Mouse (Mus musculus) neural tube, embryonic 12.5 days (tissue): ENCODE measurements around the gene Ubfd1. TPM values are rescaled to one million over a fixed set of nuclear protein-coding genes. Genes with fewer than 3 reads are reported as not detected.

Source experiments
- ATAC-seq: fragments of 200-750 bp; cut with Nextera tagmentation; 2 replicates; pipeline ENCODE4 v1.8.0; 2017; ENCODE audit warnings: low read depth, mild to moderate bottlenecking, moderate TSS enrichment, moderate library complexity; ENCODE audit not compliant: low FRiP score
- H3K27ac ChIP-seq: fragments of 300-500 bp; sonication (generic); 2 replicates; pipeline ENCODE4 v1.5.1; 2016
- H3K27me3 ChIP-seq: fragments of 300-500 bp; sonication (generic); replicated peaks from 2 replicates; pipeline ENCODE4 v1.6.1; 2016; ENCODE audit warnings: mild to moderate bottlenecking
- H3K36me3 ChIP-seq: fragments of 300-500 bp; sonication (generic); 2 replicates; pipeline ENCODE4 v1.6.1; 2016; ENCODE audit warnings: mild to moderate bottlenecking
- H3K4me1 ChIP-seq: fragments of 300-500 bp; sonication (generic); 2 replicates; pipeline ENCODE4 v1.6.1; 2016
- H3K4me2 ChIP-seq: fragments of 300-500 bp; sonication (generic); replicated peaks from 2 replicates; pipeline ENCODE4 v1.6.1; 2016; ENCODE audit warnings: mild to moderate bottlenecking
- H3K4me3 ChIP-seq: fragments of 300-500 bp; sonication (generic); 2 replicates; pipeline ENCODE4 v1.5.1; 2016
- H3K9ac ChIP-seq: fragments of 300-500 bp; sonication (generic); 2 replicates; pipeline ENCODE4 v1.6.1; 2016; ENCODE audit warnings: mild to moderate bottlenecking
- H3K9me3 ChIP-seq: fragments of 300-500 bp; sonication (generic); 2 replicates; pipeline ENCODE4 v1.6.1; 2016; ENCODE audit warnings: mild to moderate bottlenecking
- WGBS: fragments of 180-500 bp; shearing (Covaris S2); methylation state at CpG from one replicate; pipeline ENCODE4 v1.1.7; 2016; 5-methylcytosine and 5-hydroxymethylcytosine counted together
- polyA plus RNA-seq: library from polyadenylated mRNA; unstranded; fragments of >200 nt; fragmentation: Nextera tagmentation; extraction: Ambion mirVana; gene quantifications from 2 replicates; pipeline ENCODE4 v1.2.1, GENCODE M21; 2016

Ubfd1 gene
- polyA plus RNA-seq, 1 experiment from 2014 or later: 89.0 TPM

DNA sequence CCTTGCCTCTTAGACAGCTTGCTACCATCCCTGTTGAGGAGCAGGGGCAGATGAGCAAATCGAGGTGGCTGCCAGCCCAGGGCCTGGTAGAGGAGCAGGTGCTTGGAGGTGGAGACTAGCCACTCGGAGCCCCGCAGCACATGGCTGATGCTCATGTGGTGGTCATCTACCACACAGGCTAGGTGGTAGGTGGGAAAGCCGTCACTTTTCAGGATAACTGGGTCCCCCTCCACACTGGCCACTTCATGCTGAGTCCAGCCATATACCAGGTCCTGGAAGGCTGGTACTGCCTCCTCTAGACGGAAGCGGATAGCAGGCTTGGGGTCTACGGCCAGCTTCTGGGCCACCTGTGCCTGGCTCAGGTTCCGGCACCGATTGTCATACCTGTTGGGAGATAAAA, 18.8 kb upstream of the Ubfd1 start:
- no peaks in the 10 kb centered on the region for H3K27me3 ChIP-seq
- no peak overlapping the region for H3K4me2 ChIP-seq
- H3K9me3 ChIP-seq: no peaks in the 10 kb centered on the region
- H3K4me1 ChIP-seq: no peaks in the 10 kb centered on the region
- no peak overlapping the region for H3K9ac ChIP-seq
- H3K27ac ChIP-seq: no peak overlapping the region
- WGBS: 95% methylated on average over 9 of the region's 9 CpGs
- ATAC-seq: no peak
- peaks cover 39% of the 10 kb centered on the region for H3K36me3 ChIP-seq
- H3K4me3 ChIP-seq: no peak overlapping the region

GRCm38 (mm10) chr7:122050834-122051233, 16.1 kb upstream of the Ubfd1 start:
- H3K27ac ChIP-seq: no peak overlapping the region
- no peak overlapping the region for H3K9ac ChIP-seq
- ATAC-seq: no peak
- H3K4me1 ChIP-seq: no peaks in the 10 kb centered on the region
- H3K4me2 ChIP-seq: no peak overlapping the region
- peaks cover 48% of the 10 kb centered on the region for H3K36me3 ChIP-seq
- WGBS: 80% methylated on average over 1 of the region's 1 CpGs
- no peaks in the 10 kb centered on the region for H3K9me3 ChIP-seq
- H3K27me3 ChIP-seq: no peaks in the 10 kb centered on the region
- H3K4me3 ChIP-seq: no peak overlapping the region

GRCm38 (mm10) chr7:122056633-122057032, 10.3 kb upstream of the Ubfd1 start:
- Histone ChIP-seq H3K27ac (no peak overlapping the region), H3K4me2 (no peak overlapping the region), H3K4me3 (no peak overlapping the region), H3K36me3 (peaks cover 38% of the 10 kb centered on the region), H3K4me1 (no peaks in the 10 kb centered on the region), H3K9me3 (no peaks in the 10 kb centered on the region), H3K9ac (no peak overlapping the region), H3K27me3 (no peaks in the 10 kb centered on the region)
- ATAC-seq: no peak
- WGBS: 90% methylated on average over 5 of the region's 5 CpGs

DNA sequence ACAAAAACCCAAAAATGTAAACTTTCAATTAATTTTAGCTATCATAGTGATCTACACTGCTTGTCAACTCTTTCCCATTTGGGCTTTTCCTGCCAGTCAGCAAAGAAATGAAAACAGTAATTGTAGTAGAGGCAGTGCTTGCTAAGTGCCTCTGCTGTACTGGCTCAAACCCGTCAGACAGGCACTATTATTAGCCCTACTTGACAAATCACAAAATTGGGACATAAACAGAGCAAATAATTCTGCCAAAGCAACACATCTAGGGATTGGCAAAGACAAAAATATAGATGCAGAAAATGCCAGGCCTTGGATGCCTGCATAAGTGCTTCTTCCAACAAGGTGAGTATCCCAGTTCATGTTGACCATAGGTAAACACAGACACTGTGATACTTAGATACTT, 1.3 kb upstream of the Ubfd1 start:
- H3K4me1 ChIP-seq: peaks cover 19% of the 10 kb centered on the region
- ATAC-seq: no peak
- 89% methylated on average over 1 of the region's 1 CpGs for WGBS
- H3K27ac ChIP-seq: no peak overlapping the region
- peak overlapping the region; percentile 79; the same call in 1 of the 2 replicates for H3K4me2 ChIP-seq
- peaks cover 9% of the 10 kb centered on the region for H3K36me3 ChIP-seq
- H3K9ac ChIP-seq: no peak overlapping the region; the same call in 1 of the 2 replicates
- no peaks in the 10 kb centered on the region for H3K27me3 ChIP-seq
- no peak overlapping the region for H3K4me3 ChIP-seq
- no peaks in the 10 kb centered on the region for H3K9me3 ChIP-seq

GRCm38 (mm10) chr7:122066102-122066944, 652 bp upstream of the Ubfd1 start:
- H3K27me3 ChIP-seq: no peaks in the 10 kb centered on the region
- no peak; the same call in 1 of the 2 replicates for ATAC-seq
- peak overlapping the region; percentile 100 for H3K4me3 ChIP-seq
- peak overlapping the region; percentile 97 for H3K9ac ChIP-seq
- H3K27ac ChIP-seq: peak overlapping the region; percentile 88; the same call in 1 of the 2 replicates
- peaks cover 19% of the 10 kb centered on the region for H3K4me1 ChIP-seq
- peaks cover 13% of the 10 kb centered on the region for H3K36me3 ChIP-seq
- 20% methylated on average over 31 of the region's 31 CpGs for WGBS
- peak overlapping the region; percentile 79 for H3K4me2 ChIP-seq
- no peaks in the 10 kb centered on the region for H3K9me3 ChIP-seq

- peak overlapping the region; percentile 100 for H3K4me3 ChIP-seq
- H3K9me3 ChIP-seq: no peaks in the 10 kb centered on the region
- peak overlapping the region; percentile 88 for H3K27ac ChIP-seq
- peaks cover 19% of the 10 kb centered on the region for H3K4me1 ChIP-seq
- peak overlapping the region; percentile 97 for H3K9ac ChIP-seq
- ATAC-seq: peak; percentile 56
- peaks cover 25% of the 10 kb centered on the region for H3K36me3 ChIP-seq
- H3K4me2 ChIP-seq: peak overlapping the region; percentile 79
- 2% methylated on average over 58 of the region's 58 CpGs for WGBS
- no peaks in the 10 kb centered on the region for H3K27me3 ChIP-seq
These were observed 774 bp downstream of the Ubfd1 start for GRCm38 (mm10) chr7:122067517-122068381.

DNA sequence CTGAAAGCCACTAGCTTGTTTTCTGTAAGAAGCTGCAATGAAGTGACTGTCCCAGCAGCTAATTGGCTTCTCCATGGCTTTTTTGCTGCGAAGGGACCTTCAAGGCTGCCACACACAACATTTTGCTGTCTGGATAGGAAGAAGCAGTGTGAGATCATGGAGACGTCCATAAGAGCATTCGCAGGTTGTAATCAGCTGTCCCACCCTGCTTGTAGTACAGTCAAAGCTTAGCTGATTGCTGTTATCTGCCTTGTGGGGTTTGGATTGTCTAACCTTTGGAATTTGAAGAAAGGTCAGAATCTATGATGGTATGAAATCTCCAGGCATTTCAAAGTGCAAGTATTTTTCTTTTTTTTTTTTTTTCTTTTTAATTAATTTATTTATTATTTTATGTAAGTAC, 7.4 kb downstream of the Ubfd1 start:
- Histone ChIP-seq H3K36me3 (peaks cover 83% of the 10 kb centered on the region), H3K27ac (no peak overlapping the region), H3K9me3 (no peaks in the 10 kb centered on the region), H3K4me2 (no peak overlapping the region), H3K4me3 (no peak overlapping the region), H3K27me3 (no peaks in the 10 kb centered on the region), H3K4me1 (no peaks in the 10 kb centered on the region), H3K9ac (no peak overlapping the region)
- no peak for ATAC-seq
- 89% methylated on average over 3 of the region's 3 CpGs for WGBS

DNA sequence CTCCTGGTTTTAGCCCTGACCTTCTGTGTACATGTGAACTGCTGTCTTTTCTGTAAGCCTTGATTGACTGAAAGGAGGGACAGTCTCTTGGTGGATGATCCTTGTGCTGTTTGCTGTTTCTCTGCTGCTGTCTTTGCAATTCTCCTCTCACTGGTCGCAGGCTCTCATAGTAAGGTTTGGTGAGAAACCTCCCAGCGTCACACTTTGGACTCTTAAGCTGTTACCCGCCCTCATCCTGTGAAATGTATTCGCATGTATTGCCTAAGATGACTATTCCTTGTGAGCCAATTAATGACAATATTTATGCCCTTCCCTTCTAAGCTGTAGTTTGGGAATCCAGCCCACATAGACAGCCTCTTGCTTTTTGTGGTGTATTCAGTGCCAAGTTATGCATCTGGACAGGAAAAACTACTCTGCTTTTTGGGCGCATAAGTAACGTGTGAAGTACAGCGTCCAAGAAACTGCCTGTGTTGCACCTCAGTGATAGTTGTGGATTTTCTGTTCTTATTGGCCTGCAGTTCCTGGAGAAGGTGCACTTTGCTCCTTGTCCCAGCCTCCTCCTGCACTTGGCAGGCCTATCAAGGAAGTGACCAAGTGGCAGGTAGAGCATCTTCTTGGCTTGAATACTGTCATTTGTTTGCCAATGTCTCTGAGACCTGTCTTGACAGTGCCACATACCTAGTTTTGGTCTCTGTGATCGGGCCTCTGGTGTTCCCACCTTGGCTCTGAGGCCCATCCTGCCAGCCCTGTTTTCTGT, 13.0 kb downstream of the Ubfd1 start:
- no peak for ATAC-seq
- H3K36me3 ChIP-seq: peaks cover 73% of the 10 kb centered on the region
- 96% methylated on average over 8 of the region's 8 CpGs for WGBS
- H3K4me1 ChIP-seq: no peaks in the 10 kb centered on the region
- H3K4me3 ChIP-seq: no peak overlapping the region
- no peak overlapping the region for H3K9ac ChIP-seq
- no peak overlapping the region for H3K4me2 ChIP-seq
- no peaks in the 10 kb centered on the region for H3K9me3 ChIP-seq
- H3K27me3 ChIP-seq: no peaks in the 10 kb centered on the region
- no peak overlapping the region for H3K27ac ChIP-seq

- Histone ChIP-seq H3K27ac (no peak overlapping the region), H3K9me3 (no peaks in the 10 kb centered on the region), H3K9ac (no peak overlapping the region), H3K4me2 (no peak overlapping the region), H3K4me1 (no peaks in the 10 kb centered on the region), H3K36me3 (peaks cover 71% of the 10 kb centered on the region), H3K4me3 (no peak overlapping the region), H3K27me3 (no peaks in the 10 kb centered on the region)
- WGBS: 92% methylated on average over 1 of the region's 1 CpGs
- ATAC-seq: no peak
These were observed 14.1 kb downstream of the Ubfd1 start for GRCm38 (mm10) chr7:122081071-122081470.

- H3K4me2 ChIP-seq: no peak overlapping the region
- H3K4me3 ChIP-seq: no peak overlapping the region
- H3K9me3 ChIP-seq: no peaks in the 10 kb centered on the region
- 94% methylated on average over 11 of the region's 11 CpGs for WGBS
- no peak overlapping the region for H3K27ac ChIP-seq
- no peak overlapping the region for H3K9ac ChIP-seq
- ATAC-seq: no peak
- H3K36me3 ChIP-seq: peaks cover 75% of the 10 kb centered on the region
- H3K4me1 ChIP-seq: no peaks in the 10 kb centered on the region
- H3K27me3 ChIP-seq: no peaks in the 10 kb centered on the region
These were observed 20.4 kb downstream of the Ubfd1 start for GRCm38 (mm10) chr7:122087195-122087982.

GRCm38 (mm10) chr7:122094564-122095330, 27.8 kb downstream of the Ubfd1 start:
- Histone ChIP-seq H3K27ac (no peak overlapping the region), H3K9ac (no peak overlapping the region), H3K36me3 (peaks cover 70% of the 10 kb centered on the region)

More at GRCm38 (mm10) chr7:122094564-122095330, 27.8 kb downstream of the Ubfd1 start:
- ATAC-seq: no peak
- H3K4me3 ChIP-seq: no peak overlapping the region
- H3K27me3 ChIP-seq: no peaks in the 10 kb centered on the region
- 95% methylated on average over 2 of the region's 2 CpGs for WGBS
- no peak overlapping the region for H3K4me2 ChIP-seq
- no peaks in the 10 kb centered on the region for H3K4me1 ChIP-seq
- H3K9me3 ChIP-seq: no peaks in the 10 kb centered on the region
